Mouse (Mus musculus) forebrain, embryonic 11.5 days (tissue): Measurements from ENCODE around the gene Batf3. TPM values are rescaled to one million over a fixed set of nuclear protein-coding genes. Genes with fewer than 3 reads are reported as not detected.

ENCODE experiments used
- ATAC-seq: fragments of 200-750 bp; cut with Nextera tagmentation; replicated peaks from 2 replicates; pipeline ENCODE4 v1.8.0; 2017; ENCODE audit warnings: moderate TSS enrichment; ENCODE audit not compliant: low FRiP score
- DNase-seq: peaks from one replicate; pipeline ENCODE4 v3.0.0-alpha.2; 2017; ENCODE audit warnings: low spot score
- H3K27ac ChIP-seq: fragments of 300-500 bp; sonication (generic); 2 replicates; pipeline ENCODE4 v1.5.1; 2014; ENCODE audit warnings: low read depth, low read length
- H3K27me3 ChIP-seq: fragments of 300-500 bp; sonication (generic); 2 replicates; pipeline ENCODE4 v1.6.1; 2014; ENCODE audit warnings: mild to moderate bottlenecking, low read length, mixed read lengths; ENCODE audit not compliant: control insufficient read depth, insufficient read depth
- H3K36me3 ChIP-seq: fragments of 300-500 bp; sonication (generic); 2 replicates; pipeline ENCODE4 v1.6.1; 2014; ENCODE audit warnings: mild to moderate bottlenecking, low read length, moderate library complexity, mixed read lengths; ENCODE audit not compliant: control insufficient read depth, insufficient read depth
- H3K4me1 ChIP-seq: fragments of 300-500 bp; sonication (generic); replicated peaks from 2 replicates; pipeline ENCODE4 v1.6.1; 2014; ENCODE audit warnings: low read length, mixed read lengths; ENCODE audit not compliant: control insufficient read depth, insufficient read depth
- H3K4me2 ChIP-seq: fragments of 300-500 bp; sonication (generic); 2 replicates; pipeline ENCODE4 v1.6.1; 2014; ENCODE audit warnings: low read depth, mild to moderate bottlenecking, low read length, moderate library complexity, mixed read lengths; ENCODE audit not compliant: severe bottlenecking
- H3K4me3 ChIP-seq: fragments of 300-500 bp; sonication (generic); 2 replicates; pipeline ENCODE4 v1.5.1; 2014; ENCODE audit warnings: low read depth, low read length
- H3K9ac ChIP-seq: fragments of 300-500 bp; sonication (generic); 2 replicates; pipeline ENCODE4 v1.6.1; 2014; ENCODE audit warnings: low read length
- H3K9me3 ChIP-seq: fragments of 300-500 bp; sonication (generic); 2 replicates; pipeline ENCODE4 v1.6.1; 2016; ENCODE audit warnings: low read length, mixed read lengths; ENCODE audit not compliant: control insufficient read depth
- WGBS: fragments of 180-500 bp; shearing (Covaris S2); extraction: QIAGEN DNeasy Blood & Tissue Kit; methylation state at CpG from one replicate; pipeline ENCODE4 v1.1.7; 2014; 5-methylcytosine and 5-hydroxymethylcytosine counted together
- polyA plus RNA-seq: library from polyadenylated mRNA; unstranded; fragments of >200 nt; fragmentation: Nextera tagmentation; extraction: Ambion mirVana; gene quantifications from 2 replicates; pipeline ENCODE4 v1.2.1, GENCODE M21; 2014

Gene Batf3
- polyA plus RNA-seq, 1 experiment from 2014 or later = 6.0 TPM

- no peak overlapping the region for H3K9ac ChIP-seq
- no peak for DNase-seq
- no peak for ATAC-seq
- H3K9me3 ChIP-seq = no peaks in the 10 kb centered on the region
- 92% methylated on average over 8 of the region's 8 CpGs for WGBS
- no peaks in the 10 kb centered on the region for H3K4me1 ChIP-seq
- H3K4me3 ChIP-seq = no peak overlapping the region
- no peak overlapping the region for H3K4me2 ChIP-seq
- no peaks in the 10 kb centered on the region for H3K27me3 ChIP-seq
- H3K36me3 ChIP-seq = no peaks in the 10 kb centered on the region; the same call in 1 of the 2 replicates
- H3K27ac ChIP-seq = no peak overlapping the region
Observed at GRCm38 (mm10) chr1:191083230-191083629, 14.4 kb upstream of the Batf3 start.

- Histone ChIP-seq H3K9ac (no peak overlapping the region), H3K27me3 (no peaks in the 10 kb centered on the region), H3K4me3 (no peak overlapping the region), H3K4me1 (no peaks in the 10 kb centered on the region), H3K27ac (no peak overlapping the region), H3K36me3 (no peaks in the 10 kb centered on the region; the same call in 1 of the 2 replicates), H3K4me2 (no peak overlapping the region), H3K9me3 (no peaks in the 10 kb centered on the region)
- 70% methylated on average over 5 of the region's 5 CpGs for WGBS
- DNase-seq (peak; percentile 76), ATAC-seq (no peak)
Observed at GRCm38 (mm10) chr1:191084951-191085559, 12.6 kb upstream of the Batf3 start.

GRCm38 (mm10) chr1:191085597-191085996 is 12.1 kb upstream of the Batf3 start:
- Histone ChIP-seq H3K4me3 (no peak overlapping the region), H3K4me1 (no peaks in the 10 kb centered on the region), H3K9me3 (no peaks in the 10 kb centered on the region), H3K9ac (no peak overlapping the region), H3K27ac (no peak overlapping the region), H3K36me3 (no peaks in the 10 kb centered on the region; the same call in 1 of the 2 replicates), H3K27me3 (no peaks in the 10 kb centered on the region), H3K4me2 (no peak overlapping the region)
- WGBS = 84% methylated on average over 12 of the region's 12 CpGs
- DNase-seq = no peak
- no peak; the same call in 1 of the 2 replicates for ATAC-seq

- 94% methylated on average over 7 of the region's 7 CpGs for WGBS
Observed at GRCm38 (mm10) chr1:191086304-191086878, 11.3 kb upstream of the Batf3 start.

GRCm38 (mm10) chr1:191086960-191087359 is 10.7 kb upstream of the Batf3 start:
- WGBS = 88% methylated on average over 8 of the region's 8 CpGs
- no peak overlapping the region for H3K27ac ChIP-seq
- H3K4me3 ChIP-seq = no peak overlapping the region
- no peaks in the 10 kb centered on the region for H3K9me3 ChIP-seq
- H3K27me3 ChIP-seq = no peaks in the 10 kb centered on the region
- no peaks in the 10 kb centered on the region for H3K4me1 ChIP-seq
- no peak overlapping the region for H3K9ac ChIP-seq
- H3K36me3 ChIP-seq = no peaks in the 10 kb centered on the region; the same call in 1 of the 2 replicates
- DNase-seq (no peak), ATAC-seq (no peak)
- no peak overlapping the region for H3K4me2 ChIP-seq

More at GRCm38 (mm10) chr1:191086304-191086878, 11.3 kb upstream of the Batf3 start:
- H3K9me3 ChIP-seq = no peaks in the 10 kb centered on the region
- no peak overlapping the region for H3K4me2 ChIP-seq
- no peaks in the 10 kb centered on the region for H3K4me1 ChIP-seq
- DNase-seq (no peak), ATAC-seq (no peak)
- no peak overlapping the region for H3K4me3 ChIP-seq
- H3K27me3 ChIP-seq = no peaks in the 10 kb centered on the region
- no peaks in the 10 kb centered on the region; the same call in 1 of the 2 replicates for H3K36me3 ChIP-seq
- no peak overlapping the region for H3K27ac ChIP-seq
- H3K9ac ChIP-seq = no peak overlapping the region

GRCm38 (mm10) chr1:191087955-191088354 is 9.7 kb upstream of the Batf3 start:
- 89% methylated on average over 5 of the region's 5 CpGs for WGBS
- Histone ChIP-seq H3K9me3 (no peaks in the 10 kb centered on the region), H3K36me3 (no peaks in the 10 kb centered on the region; the same call in 1 of the 2 replicates), H3K4me1 (no peaks in the 10 kb centered on the region), H3K4me2 (no peak overlapping the region), H3K27me3 (no peaks in the 10 kb centered on the region), H3K9ac (no peak overlapping the region), H3K4me3 (no peak overlapping the region), H3K27ac (no peak overlapping the region)
- ATAC-seq = no peak
- DNase-seq = no peak

GRCm38 (mm10) chr1:191089355-191089754 is 8.3 kb upstream of the Batf3 start:
- no peaks in the 10 kb centered on the region for H3K27me3 ChIP-seq
- no peak for ATAC-seq
- H3K4me2 ChIP-seq = no peak overlapping the region
- no peak overlapping the region for H3K4me3 ChIP-seq
- H3K9ac ChIP-seq = no peak overlapping the region
- H3K4me1 ChIP-seq = no peaks in the 10 kb centered on the region
- H3K27ac ChIP-seq = no peak overlapping the region
- no peaks in the 10 kb centered on the region; the same call in 1 of the 2 replicates for H3K36me3 ChIP-seq
- no peaks in the 10 kb centered on the region for H3K9me3 ChIP-seq
- WGBS = 72% methylated on average over 6 of the region's 6 CpGs
- DNase-seq = no peak

- H3K4me2 ChIP-seq = no peak overlapping the region
- no peaks in the 10 kb centered on the region for H3K9me3 ChIP-seq
- H3K9ac ChIP-seq = no peak overlapping the region
- H3K4me1 ChIP-seq = no peaks in the 10 kb centered on the region
- H3K36me3 ChIP-seq = no peaks in the 10 kb centered on the region
- 82% methylated on average over 8 of the region's 8 CpGs for WGBS
- DNase-seq (no peak), ATAC-seq (no peak)
- no peak overlapping the region for H3K4me3 ChIP-seq
- H3K27ac ChIP-seq = no peak overlapping the region
- H3K27me3 ChIP-seq = peaks cover under 1% of the 10 kb centered on the region; the same call in 1 of the 2 replicates
Observed at GRCm38 (mm10) chr1:191092050-191092449, 5.6 kb upstream of the Batf3 start.

GRCm38 (mm10) chr1:191093578-191093977 is 4.1 kb upstream of the Batf3 start:
- Histone ChIP-seq H3K4me2 (no peak overlapping the region), H3K36me3 (no peaks in the 10 kb centered on the region), H3K4me1 (peaks cover 3% of the 10 kb centered on the region), H3K27me3 (peaks cover 7% of the 10 kb centered on the region), H3K27ac (no peak overlapping the region), H3K9me3 (no peaks in the 10 kb centered on the region), H3K9ac (no peak overlapping the region), H3K4me3 (no peak overlapping the region)
- 77% methylated on average over 5 of the region's 5 CpGs for WGBS
- DNase-seq = no peak
- ATAC-seq = no peak
